Mouse (Mus musculus): Measurements from ENCODE around the gene Macrod1.
A peak's percentile ranks its signal among the peaks of the same experiment; 100 is the strongest.

Macrod1 gene

GRCm38 (mm10) chr19:7172051-7172866 lies 115.6 kb downstream of the Macrod1 start:
- DNase-seq = peak; percentile 71

DNA sequence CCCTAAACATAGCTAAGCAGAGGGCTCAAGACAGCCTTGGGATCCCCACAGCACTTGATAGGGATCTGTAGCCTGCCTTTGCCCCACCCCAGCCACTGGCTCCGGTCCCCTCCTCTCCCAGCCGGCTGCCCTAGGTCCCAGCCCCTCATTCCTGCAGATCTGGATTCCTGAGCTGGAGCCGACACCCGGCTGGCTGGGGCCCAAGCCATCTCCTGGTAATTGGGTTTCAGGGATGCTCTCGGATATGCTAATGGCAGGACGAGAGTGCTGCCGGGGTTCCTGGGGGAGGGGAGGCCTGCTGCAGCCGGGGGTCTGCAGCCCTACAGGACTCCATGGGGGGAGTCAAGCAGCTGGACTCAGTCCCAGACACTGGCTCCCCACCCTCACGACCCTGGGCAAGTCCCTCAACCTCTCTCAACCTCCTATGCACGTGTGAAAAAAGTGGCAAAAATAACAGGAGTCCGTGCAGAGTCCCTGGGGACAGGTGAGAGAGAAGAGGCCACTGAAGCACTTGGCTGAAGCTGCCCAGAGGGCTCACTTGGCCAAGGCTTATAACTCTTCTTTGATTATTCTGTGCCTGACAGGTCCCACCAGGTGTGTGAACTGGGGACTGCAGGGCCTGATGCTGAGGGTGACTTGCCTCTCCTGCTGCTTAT lies 119.6 kb downstream of the Macrod1 start:
- DNase-seq = no peak

GRCm38 (mm10) chr19:7177804-7178511 lies 121.3 kb downstream of the Macrod1 start:
- DNase-seq = no peak

GRCm38 (mm10) chr19:7178841-7179452 lies 122.3 kb downstream of the Macrod1 start:
- peak; percentile 74 for DNase-seq

DNA sequence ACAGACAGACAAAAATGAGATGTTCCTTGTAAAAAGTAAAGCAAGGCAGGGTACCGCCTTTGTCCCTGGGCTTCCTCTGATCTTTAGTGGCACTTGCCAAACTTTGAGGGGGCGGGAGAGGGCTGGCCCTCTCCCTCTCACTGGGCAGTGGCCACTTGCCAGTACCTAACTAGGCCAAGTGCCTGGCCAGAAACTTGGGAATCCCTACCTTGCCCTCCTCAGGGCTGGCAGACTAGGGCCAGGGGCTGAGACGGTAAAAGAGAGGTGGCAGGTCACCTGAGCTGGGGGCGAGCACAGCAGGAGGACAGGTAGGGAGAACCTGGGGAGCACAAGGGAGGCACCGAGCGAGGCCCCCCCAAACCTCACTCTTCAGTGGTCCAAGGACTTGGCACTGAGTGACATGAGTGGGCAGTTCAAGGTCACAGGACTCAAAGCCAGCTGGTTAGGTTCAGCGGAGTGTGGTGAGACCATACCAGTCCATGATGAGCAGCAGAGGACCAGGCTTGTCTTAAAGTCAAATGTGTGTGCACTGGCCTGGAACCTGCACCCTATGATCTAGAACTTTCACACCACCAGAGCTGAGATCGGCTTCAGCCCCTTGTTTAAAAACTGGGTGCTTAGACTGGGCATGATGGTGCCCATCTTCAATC lies 124.3 kb downstream of the Macrod1 start:
- peak; percentile 86 for DNase-seq

DNA sequence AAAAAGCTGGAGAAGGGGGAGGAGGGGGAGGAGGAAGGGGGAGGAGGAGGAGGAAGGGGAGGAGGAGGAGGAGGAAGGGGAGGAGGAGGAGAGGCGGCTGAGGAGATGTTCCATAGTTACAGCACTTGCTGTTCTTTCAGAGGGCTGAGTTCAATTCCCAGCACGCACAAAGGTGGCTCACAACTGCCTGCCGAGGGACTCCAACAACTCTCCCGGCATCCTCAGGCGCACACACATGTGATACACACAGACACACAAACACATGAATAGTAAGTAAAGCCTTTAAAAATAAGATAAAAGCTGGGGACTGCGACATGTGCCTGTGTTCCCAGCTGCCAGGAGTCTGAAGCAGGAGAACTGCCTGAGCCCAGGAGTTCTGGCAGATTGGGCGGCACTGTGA lies 124.9 kb downstream of the Macrod1 start:
- peak; percentile 63 for DNase-seq

- DNase-seq = peak; percentile 97
These were observed 125.8 kb downstream of the Macrod1 start for GRCm38 (mm10) chr19:7182273-7182949.

DNA sequence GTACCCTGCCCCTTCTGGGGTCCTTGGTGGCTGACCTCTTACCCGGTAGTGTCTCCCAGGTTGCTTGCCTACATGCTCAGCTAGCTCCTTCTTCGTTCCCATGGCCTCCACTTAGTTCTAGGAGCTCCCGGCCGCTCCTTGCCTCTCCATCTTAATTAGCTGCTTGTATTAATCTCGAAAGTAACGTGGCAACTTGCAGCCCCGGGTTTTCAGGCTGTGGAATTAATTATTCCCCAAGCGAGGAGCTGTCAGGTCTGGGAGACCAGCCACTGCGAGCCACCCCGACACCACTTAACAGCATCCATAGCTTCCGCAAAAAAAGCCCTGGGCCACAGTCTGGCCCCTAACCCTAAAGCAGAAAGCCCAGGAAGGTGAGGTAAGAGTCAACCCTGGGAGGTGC lies 126.8 kb downstream of the Macrod1 start:
- DNase-seq = no peak

DNA sequence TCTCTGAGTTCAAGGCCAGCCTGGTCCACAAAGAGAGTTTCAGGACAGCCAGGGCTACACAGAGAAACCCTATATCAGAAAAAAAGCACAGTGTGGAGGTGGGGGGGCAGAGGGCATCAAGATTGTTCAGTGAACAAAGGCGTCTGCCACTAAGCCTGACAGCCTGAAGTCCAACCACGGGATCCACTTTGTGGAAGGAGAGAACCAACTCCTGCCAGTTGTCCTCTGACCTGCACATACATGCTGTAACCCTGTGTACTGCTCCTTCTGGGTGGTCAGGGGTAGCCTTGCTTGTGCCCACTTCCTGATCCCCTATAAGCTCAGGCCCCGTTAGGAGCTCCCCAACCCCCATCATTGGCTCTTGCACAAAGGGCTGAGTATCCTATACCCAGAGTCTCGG lies 128.4 kb downstream of the Macrod1 start:
- DNase-seq = no peak

GRCm38 (mm10) chr19:7185715-7186291 lies 129.2 kb downstream of the Macrod1 start:
- no peak for DNase-seq

DNA sequence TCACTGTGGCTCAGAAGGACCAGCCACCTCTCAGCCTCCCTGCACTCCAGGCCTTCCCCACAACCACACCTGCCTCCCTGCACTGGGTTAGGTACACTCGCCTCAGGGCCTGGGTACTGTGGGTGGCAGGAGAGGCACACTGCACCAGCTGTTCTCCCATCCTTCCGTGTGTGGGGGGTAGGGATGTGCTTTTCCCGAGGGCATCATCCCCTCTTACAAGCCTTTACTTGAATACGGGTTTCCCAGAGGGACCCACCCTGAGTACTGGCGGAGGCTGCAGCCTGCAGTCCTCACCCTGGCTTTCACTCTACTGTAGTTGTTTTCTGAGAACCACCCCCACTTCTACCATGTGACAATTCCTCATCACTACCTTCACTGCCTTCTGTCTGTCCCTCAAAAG lies 130.5 kb downstream of the Macrod1 start:
- DNase-seq = no peak

DNA sequence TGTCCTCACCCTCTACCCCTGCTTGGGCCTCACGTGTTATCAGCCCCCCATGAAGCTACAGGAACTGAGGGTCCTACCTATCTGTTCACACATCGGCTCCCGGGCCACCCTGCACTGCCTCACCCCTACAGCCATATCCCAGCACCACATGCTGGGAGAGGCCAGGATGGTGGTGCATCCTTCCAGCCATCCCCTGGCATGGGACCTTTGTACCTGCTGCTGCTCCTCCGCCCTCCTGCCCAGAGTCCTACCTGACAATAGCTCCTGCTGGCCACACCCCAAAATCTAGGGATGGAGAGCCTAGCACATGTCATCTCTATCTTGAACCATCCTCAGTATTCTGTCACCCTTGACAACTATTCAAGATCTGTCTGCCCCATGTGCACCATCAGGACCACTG lies 132.4 kb downstream of the Macrod1 start:
- no peak for DNase-seq

GRCm38 (mm10) chr19:7190986-7191385 lies 134.4 kb downstream of the Macrod1 start:
- no peak for DNase-seq

GRCm38 (mm10) chr19:7191639-7192038 lies 135.0 kb downstream of the Macrod1 start:
- DNase-seq = peak; percentile 79

GRCm38 (mm10) chr19:7192561-7192967 lies 136.0 kb downstream of the Macrod1 start:
- peak; percentile 82 for DNase-seq

GRCm38 (mm10) chr19:7195900-7196728 lies 139.5 kb downstream of the Macrod1 start:
- DNase-seq = peak; percentile 85

- peak; percentile 64 for DNase-seq
These were observed 140.2 kb downstream of the Macrod1 start for GRCm38 (mm10) chr19:7196741-7197270.

DNA sequence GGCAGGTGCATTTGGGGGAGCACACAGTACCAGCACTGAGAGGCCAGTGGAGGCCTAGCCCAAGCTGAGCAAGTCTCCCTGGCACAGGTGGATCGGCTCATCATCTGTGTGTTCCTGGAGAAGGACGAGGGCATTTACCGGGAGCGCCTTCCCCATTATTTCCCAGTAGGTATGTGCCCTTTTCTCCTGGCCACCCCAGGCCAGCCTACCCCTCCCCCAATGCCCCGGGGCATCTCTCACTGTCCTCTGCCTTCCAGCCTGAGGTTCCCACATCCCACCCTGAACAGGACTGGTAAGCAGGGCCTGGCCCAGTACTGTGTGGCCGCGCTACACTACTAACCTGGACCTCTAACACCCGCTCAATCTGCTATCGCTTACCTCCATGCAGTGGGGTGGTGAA lies 140.8 kb downstream of the Macrod1 start:
- no peak for DNase-seq

- DNase-seq = no peak
These were observed 142.5 kb downstream of the Macrod1 start for GRCm38 (mm10) chr19:7199089-7199488.

DNA sequence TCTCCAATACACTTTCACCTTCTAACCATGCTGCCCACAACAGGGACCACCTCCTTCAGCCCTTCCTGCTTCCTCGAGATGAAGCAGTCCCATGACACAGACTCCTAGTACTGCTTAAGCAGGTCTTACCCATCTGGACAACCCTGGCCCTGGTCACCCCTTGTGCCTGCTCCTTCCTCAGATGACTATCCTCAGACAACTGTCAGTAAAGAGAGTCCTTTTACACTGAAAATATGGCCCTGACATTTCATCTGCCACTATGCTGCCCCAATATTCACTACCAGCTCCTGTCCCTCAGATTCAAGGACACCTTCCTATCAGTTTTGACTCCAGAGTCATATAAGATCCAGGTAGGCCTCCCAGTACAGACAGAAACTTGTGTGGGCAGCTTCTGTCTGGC lies 143.8 kb downstream of the Macrod1 start:
- DNase-seq = no peak

DNA sequence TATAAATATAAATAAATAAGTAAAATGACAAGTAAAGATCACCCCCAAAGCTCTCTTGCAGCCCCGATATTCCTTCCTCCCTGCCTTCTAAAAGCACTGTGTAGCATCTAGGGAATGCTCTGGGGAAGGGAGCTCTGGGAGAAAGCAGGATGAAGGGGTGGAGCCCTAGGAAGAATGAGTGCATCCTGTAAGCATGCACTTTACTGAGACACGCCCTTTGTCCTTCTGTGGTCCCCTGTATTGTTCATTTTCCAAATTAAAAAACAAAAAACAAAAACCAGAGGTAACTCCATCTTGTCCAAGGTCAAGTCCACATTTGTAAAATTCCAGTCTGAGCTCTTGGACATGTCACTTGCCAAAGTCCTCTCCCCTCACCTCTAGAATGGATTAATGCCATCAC lies 148.3 kb downstream of the Macrod1 start:
- no peak for DNase-seq
